ENCODE assay signal across 18 mouse cellular contexts in genomic region chr2:92349589-92350425, GRCm38 (mm10). TPM values are rescaled to one million over a fixed set of nuclear protein-coding genes. Genes with fewer than 3 reads are reported as not detected.
DNase-seq lines count a peak whose midpoint lies in the region; ATAC-seq and TF ChIP-seq lines count a peak whose summit lies in the region.
"Had no signal": no experiment of that assay in that cellular context is flagged by ENCODE, and none has a peak within 500 bp of the region (broad histone marks: within the 10 kb centered on the region; RNA-seq: fewer than 3 reads in every experiment).

No protein-coding gene starts in this region.

- TF ChIP-seq CTCF in intestine, postnatal 0 days (IDR thresholded peaks at IDR 0.05; ENCODE audit: low read depth), result no peak
- TF ChIP-seq CTCF in midbrain, postnatal 0 days (IDR thresholded peaks at IDR 0.05), result no peak

- no peak overlapping the region for H3K4me2 ChIP-seq in intestine, postnatal 0 days (replicated peaks; ENCODE audit: low read depth)
- H3K4me2 ChIP-seq in intestine, embryonic 16.5 days (ENCODE audit: low read depth, low read length), result no peak overlapping the region
- no peak overlapping the region for H3K4me2 ChIP-seq in midbrain, postnatal 0 days (ENCODE audit: low read depth, low read length, poor library complexity, severe bottlenecking)
- H3K4me2 ChIP-seq in midbrain, embryonic 16.5 days (ENCODE audit: low read length), result no peak overlapping the region
- H3K4me2 ChIP-seq: limb, embryonic 12.5 days; lung, embryonic 15.5 days had no signal

- H3K9me3 ChIP-seq in intestine, postnatal 0 days (ENCODE audit: control insufficient read depth), result no peaks in the 10 kb centered on the region
- no peaks in the 10 kb centered on the region for H3K9me3 ChIP-seq in intestine, embryonic 16.5 days (ENCODE audit: control insufficient read depth, low read length)
- no peaks in the 10 kb centered on the region for H3K9me3 ChIP-seq in midbrain, postnatal 0 days (ENCODE audit: low read length)
- H3K9me3 ChIP-seq in midbrain, embryonic 16.5 days (replicated peaks; ENCODE audit: control insufficient read depth, low read length, poor library complexity, severe bottlenecking), result no peaks in the 10 kb centered on the region
- H3K9me3 ChIP-seq: limb, embryonic 12.5 days; lung, embryonic 15.5 days had no signal

- H3K27me3 ChIP-seq in intestine, postnatal 0 days (replicated peaks; ENCODE audit: control insufficient read depth, insufficient read depth, low read length), result no peaks in the 10 kb centered on the region
- H3K27me3 ChIP-seq in intestine, embryonic 16.5 days (replicated peaks; ENCODE audit: control insufficient read depth, insufficient read depth, low read length), result no peaks in the 10 kb centered on the region
- no peaks in the 10 kb centered on the region for H3K27me3 ChIP-seq in midbrain, postnatal 0 days (ENCODE audit: insufficient read depth, low read length)
- H3K27me3 ChIP-seq in midbrain, embryonic 16.5 days (ENCODE audit: control insufficient read depth, insufficient read depth, low read depth, low read length), result no peaks in the 10 kb centered on the region
- H3K27me3 ChIP-seq: limb, embryonic 12.5 days; lung, embryonic 15.5 days had no signal

- H3K4me1 ChIP-seq in intestine, postnatal 0 days (replicated peaks; ENCODE audit: control insufficient read depth, insufficient read depth, low read length), result no peaks in the 10 kb centered on the region
- H3K4me1 ChIP-seq in intestine, embryonic 16.5 days (ENCODE audit: control insufficient read depth, insufficient read depth, low read length), result no peaks in the 10 kb centered on the region
- H3K4me1 ChIP-seq in midbrain, postnatal 0 days (ENCODE audit: insufficient read depth, low read length), result no peaks in the 10 kb centered on the region
- no peaks in the 10 kb centered on the region; the same call in 1 of the 2 replicates for H3K4me1 ChIP-seq in midbrain, embryonic 16.5 days (ENCODE audit: control insufficient read depth, insufficient read depth, low read length)
- H3K4me1 ChIP-seq: limb, embryonic 12.5 days; lung, embryonic 15.5 days had no signal

- peaks cover 40% of the 10 kb centered on the region; the same call in 1 of the 2 replicates for H3K36me3 ChIP-seq in intestine, postnatal 0 days (ENCODE audit: control insufficient read depth, insufficient read depth)
- peaks cover under 1% of the 10 kb centered on the region for H3K36me3 ChIP-seq in intestine, embryonic 16.5 days (ENCODE audit: control insufficient read depth, insufficient read depth, low read length)
- H3K36me3 ChIP-seq in midbrain, postnatal 0 days (ENCODE audit: insufficient read depth, low read length), result peaks cover 28% of the 10 kb centered on the region
- H3K36me3 ChIP-seq in midbrain, embryonic 16.5 days (ENCODE audit: control insufficient read depth, insufficient read depth, low read length), result peaks cover 16% of the 10 kb centered on the region

- H3K4me3 ChIP-seq in intestine, postnatal 0 days (ENCODE audit: low read depth, low read length), result no peak overlapping the region
- no peak overlapping the region for H3K4me3 ChIP-seq in intestine, embryonic 16.5 days (ENCODE audit: low read length)
- H3K4me3 ChIP-seq in midbrain, postnatal 0 days (ENCODE audit: low read depth, low read length), result no peak overlapping the region
- no peak overlapping the region for H3K4me3 ChIP-seq in midbrain, embryonic 16.5 days (ENCODE audit: low read depth, low read length)
- H3K4me3 ChIP-seq: limb, embryonic 12.5 days; lung, embryonic 15.5 days had no signal

- 56% methylated on average over 6 of the region's 6 CpGs for WGBS in intestine, postnatal 0 days
- WGBS in intestine, embryonic 16.5 days, result 56% methylated on average over 6 of the region's 6 CpGs
- 80% methylated on average over 6 of the region's 6 CpGs for WGBS in midbrain, postnatal 0 days
- 78% methylated on average over 6 of the region's 6 CpGs for WGBS in midbrain, embryonic 16.5 days

- no peak overlapping the region for H3K27ac ChIP-seq in intestine, postnatal 0 days (ENCODE audit: low read depth, low read length)
- H3K27ac ChIP-seq in intestine, embryonic 16.5 days (ENCODE audit: low read length), result no peak overlapping the region
- H3K27ac ChIP-seq in midbrain, postnatal 0 days (ENCODE audit: low read depth, low read length), result 0 out of 2 replicates have a peak overlapping the region, but pooled peaks have one; percentile 26
- no peak overlapping the region for H3K27ac ChIP-seq in midbrain, embryonic 16.5 days (ENCODE audit: low read length)
- H3K27ac ChIP-seq: limb, embryonic 12.5 days; lung, embryonic 15.5 days; stomach, postnatal 0 days had no signal

- no peak overlapping the region for H3K9ac ChIP-seq in intestine, postnatal 0 days (ENCODE audit: low read depth, low read length)
- no peak overlapping the region for H3K9ac ChIP-seq in intestine, embryonic 16.5 days (ENCODE audit: low read depth, low read length)
- no peak overlapping the region for H3K9ac ChIP-seq in midbrain, postnatal 0 days (replicated peaks; ENCODE audit: low read length, poor library complexity, severe bottlenecking)
- H3K9ac ChIP-seq in midbrain, embryonic 16.5 days (ENCODE audit: low read depth, low read length), result no peak overlapping the region
- H3K9ac ChIP-seq: limb, embryonic 12.5 days; lung, embryonic 15.5 days had no signal

- ATAC-seq in frontal cortex, adult (ENCODE audit: low TSS enrichment), result peak; percentile 64
- ATAC-seq in intestine, postnatal 0 days, result peak; percentile 69
- ATAC-seq in intestine, embryonic 16.5 days, result no peak
- ATAC-seq in midbrain, postnatal 0 days (ENCODE audit: low FRiP score), result no peak
- no peak for ATAC-seq in midbrain, embryonic 16.5 days
- ATAC-seq: forebrain, embryonic 16.5 days had no signal

- DNase-seq in frontal cortex, adult 2 months (ENCODE audit: extremely low spot score in 1 of 2, low spot score in 1 of 2), result no peak
- DNase-seq in midbrain, postnatal 0 days (ENCODE audit: low spot score), result peak; percentile 33
- DNase-seq in frontal cortex, postnatal 10 days (ENCODE audit: low spot score in 2 of 2), result no peak
- DNase-seq: B cell, adult 2 months; cerebellum, adult 18-20 months; kidney, adult 2 months; thymus, postnatal 36 days had no signal

RNA-seq across cellular contexts. Expression of gene Pex16, which starts 24.7 kb away (rescaled TPM):
- polyA plus RNA-seq in frontal cortex, adult 2 months (2012; rRNA removed), result 42.4 and 46.2 TPM in 2 replicates
- 84.8 and 86.0 TPM in 2 replicates for polyA plus RNA-seq in intestine, postnatal 0 days (2015; fragmentation: Nextera tagmentation; extraction: Ambion mirVana)
- 66.2 and 70.8 TPM in 2 replicates for polyA plus RNA-seq in intestine, embryonic 16.5 days (2015; fragmentation: Nextera tagmentation; extraction: Ambion mirVana)
- 23.6 and 31.8 TPM in 2 replicates for total RNA-seq in midbrain, postnatal 0 days (2014; rRNA removed)
- polyA plus RNA-seq in midbrain, postnatal 0 days (2015; fragmentation: Nextera tagmentation; extraction: Ambion mirVana), result 43.4 and 51.5 TPM in 2 replicates
- polyA plus RNA-seq in midbrain, embryonic 16.5 days (2015; fragmentation: Nextera tagmentation; extraction: Ambion mirVana), result 39.7 and 40.1 TPM in 2 replicates

RNA-seq across cellular contexts. Expression of gene Large2, which starts 24.9 kb away (rescaled TPM):
- 0.50 and 0.66 TPM in 2 replicates for polyA plus RNA-seq in frontal cortex, adult 2 months (2012; rRNA removed)
- polyA plus RNA-seq in intestine, postnatal 0 days (2015; fragmentation: Nextera tagmentation; extraction: Ambion mirVana), result 8.3 and 9.1 TPM in 2 replicates
- 11.8 and 12.3 TPM in 2 replicates for polyA plus RNA-seq in intestine, embryonic 16.5 days (2015; fragmentation: Nextera tagmentation; extraction: Ambion mirVana)
- total RNA-seq in midbrain, postnatal 0 days (2014; rRNA removed), result 1.4 TPM in 2 replicates
- polyA plus RNA-seq in midbrain, postnatal 0 days (2015; fragmentation: Nextera tagmentation; extraction: Ambion mirVana), result 1.5 and 1.6 TPM in 2 replicates
- polyA plus RNA-seq in midbrain, embryonic 16.5 days (2015; fragmentation: Nextera tagmentation; extraction: Ambion mirVana), result 1.9 and 2.0 TPM in 2 replicates
- total RNA-seq: megakaryocyte, adult 5-6 weeks; neutrophil, adult 5-6 weeks had no signal

RNA-seq across cellular contexts. Expression of gene 1700029I15Rik, which starts 32.5 kb away (rescaled TPM):
- 6.9 and 7.5 TPM in 2 replicates for polyA plus RNA-seq in frontal cortex, adult 2 months (2012; rRNA removed)
- polyA plus RNA-seq in intestine, postnatal 0 days (2015; fragmentation: Nextera tagmentation; extraction: Ambion mirVana), result 2.1 and 3.1 TPM in 2 replicates
- 5.0 and 5.6 TPM in 2 replicates for polyA plus RNA-seq in intestine, embryonic 16.5 days (2015; fragmentation: Nextera tagmentation; extraction: Ambion mirVana)
- 0.76 and 8.6 TPM in 2 replicates for total RNA-seq in midbrain, postnatal 0 days (2014; rRNA removed)
- 3.1 and 4.7 TPM in 2 replicates for polyA plus RNA-seq in midbrain, postnatal 0 days (2015; fragmentation: Nextera tagmentation; extraction: Ambion mirVana)
- polyA plus RNA-seq in midbrain, embryonic 16.5 days (2015; fragmentation: Nextera tagmentation; extraction: Ambion mirVana), result 6.1 and 9.5 TPM in 2 replicates

RNA-seq across cellular contexts. Expression of gene Mapk8ip1, which starts 51.3 kb away (rescaled TPM):
- polyA plus RNA-seq in frontal cortex, adult 2 months (2012; rRNA removed), result 288 and 299 TPM in 2 replicates
- polyA plus RNA-seq in intestine, postnatal 0 days (2015; fragmentation: Nextera tagmentation; extraction: Ambion mirVana), result 7.2 and 7.4 TPM in 2 replicates
- 10.6 and 11.2 TPM in 2 replicates for polyA plus RNA-seq in intestine, embryonic 16.5 days (2015; fragmentation: Nextera tagmentation; extraction: Ambion mirVana)
- total RNA-seq in midbrain, postnatal 0 days (2014; rRNA removed), result 286 and 357 TPM in 2 replicates
- polyA plus RNA-seq in midbrain, postnatal 0 days (2015; fragmentation: Nextera tagmentation; extraction: Ambion mirVana), result 176 and 178 TPM in 2 replicates
- 126 and 129 TPM in 2 replicates for polyA plus RNA-seq in midbrain, embryonic 16.5 days (2015; fragmentation: Nextera tagmentation; extraction: Ambion mirVana)
- total RNA-seq: granulocyte monocyte progenitor cell, adult 5-6 weeks; neutrophil, adult 5-6 weeks had no signal

Comparison
In these comparisons a context has a peak if more than half of its experiments do, and no peak if none do; other contexts are left out.
1. ATAC-seq: peak in frontal cortex, adult (single experiment) and intestine, postnatal 0 days (single experiment); none in intestine, embryonic 16.5 days (single experiment), midbrain, postnatal 0 days (single experiment) and midbrain, embryonic 16.5 days (single experiment).